Mouse (Mus musculus) testis, adult 2 months (tissue): ENCODE results near the gene Tie1.

Experiments
- CTCF ChIP-seq: fragments of 200-500 bp; IDR thresholded peaks from 2 replicates; pipeline ENCODE4 v1.5.1; 2012; ENCODE audit warnings: low read depth, mild to moderate bottlenecking, inconsistent platforms, low read length, moderate library complexity; ENCODE audit not compliant: control insufficient read depth, insufficient read depth, insufficient replicate concordance
- POLR2A ChIP-seq: fragments of 200-500 bp; IDR thresholded peaks from 2 replicates; pipeline ENCODE4 v1.6.1; 2012; ENCODE audit warnings: low read depth, mild to moderate bottlenecking, inconsistent platforms, low read length, moderate library complexity; ENCODE audit not compliant: control insufficient read depth

DNA sequence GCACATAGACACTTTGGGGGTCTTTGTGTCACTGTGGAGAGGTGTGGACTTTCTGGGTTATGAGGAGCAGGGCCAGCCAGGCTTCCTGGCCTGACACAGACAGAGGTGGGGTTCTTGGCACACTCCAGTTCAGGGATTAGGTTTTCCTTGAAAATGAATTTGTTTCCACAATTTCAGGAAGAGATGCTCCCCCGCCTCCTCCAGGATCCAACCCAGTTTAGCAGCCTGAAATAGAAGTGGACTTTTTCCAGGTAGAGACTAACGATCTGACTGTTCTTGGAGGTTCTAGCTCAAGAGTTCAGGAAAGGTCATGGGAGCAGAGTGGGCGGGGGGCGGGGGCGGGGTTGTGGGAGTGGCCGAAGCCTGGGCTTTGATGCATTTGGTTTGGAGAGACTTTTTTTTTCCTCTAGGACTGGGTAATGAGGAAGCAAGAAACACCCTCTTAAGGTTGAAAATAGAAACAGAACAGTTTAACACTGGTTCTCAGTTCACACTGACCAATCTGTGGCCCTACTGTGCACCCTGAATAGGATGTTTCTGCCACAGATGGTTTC lies 10.4 kb upstream of the Tie1 start:
- TF ChIP-seq POLR2A: no peak
- TF ChIP-seq CTCF: no peak
